Mouse (Mus musculus) liver, embryonic 13.5 days (tissue): ENCODE results near the gene Bcas3. TPM values are rescaled to one million over a fixed set of nuclear protein-coding genes. Genes with fewer than 3 reads are reported as not detected.

Experiments
- ATAC-seq: fragments of 200-750 bp; cut with Nextera tagmentation; 2 replicates; pipeline ENCODE4 v1.8.0; 2017; ENCODE audit warnings: low read depth, mild to moderate bottlenecking, moderate number of reproducible peaks, moderate library complexity
- DNase-seq: peaks from one replicate; pipeline ENCODE4 v3.0.0; 2022
- H3K27ac ChIP-seq: fragments of 300-500 bp; sonication (generic); 2 replicates; pipeline ENCODE4 v1.5.1; 2015; ENCODE audit warnings: moderate library complexity, mild to moderate bottlenecking, inconsistent platforms
- H3K27me3 ChIP-seq: fragments of 300-500 bp; sonication (generic); 2 replicates; pipeline ENCODE4 v1.6.1; 2015; ENCODE audit warnings: mild to moderate bottlenecking, inconsistent platforms
- H3K36me3 ChIP-seq: fragments of 300-500 bp; sonication (generic); 2 replicates; pipeline ENCODE4 v1.6.1; 2015; ENCODE audit warnings: mild to moderate bottlenecking, inconsistent platforms
- H3K4me1 ChIP-seq: fragments of 300-500 bp; sonication (generic); replicated peaks from 2 replicates; pipeline ENCODE4 v1.6.1; 2015; ENCODE audit warnings: inconsistent platforms
- H3K4me2 ChIP-seq: fragments of 300-500 bp; sonication (generic); 2 replicates; pipeline ENCODE4 v1.6.1; 2015; ENCODE audit warnings: inconsistent platforms, mild to moderate bottlenecking, moderate library complexity
- H3K4me3 ChIP-seq: fragments of 300-500 bp; sonication (generic); replicated peaks from 2 replicates; pipeline ENCODE4 v1.5.1; 2015; ENCODE audit warnings: mild to moderate bottlenecking, inconsistent platforms
- H3K9ac ChIP-seq: fragments of 300-500 bp; sonication (generic); 2 replicates; pipeline ENCODE4 v1.6.1; 2015; ENCODE audit warnings: mild to moderate bottlenecking, inconsistent platforms
- H3K9me3 ChIP-seq: fragments of 300-500 bp; sonication (generic); replicated peaks from 2 replicates; pipeline ENCODE4 v1.6.1; 2016; ENCODE audit warnings: inconsistent platforms
- WGBS: fragments of 180-500 bp; shearing (Covaris S2); methylation state at CpG from one replicate; pipeline ENCODE4 v1.1.7; 2015; ENCODE audit not compliant: insufficient replicate concordance; 5-methylcytosine and 5-hydroxymethylcytosine counted together
- microRNA-seq: library from miRNA; unstranded; fragments of <30 nt; microRNA quantifications from one replicate; pipeline ENCODE4, GENCODE M21; 2016
- polyA plus RNA-seq: library from polyadenylated mRNA; unstranded; fragments of >200 nt; fragmentation: Nextera tagmentation; extraction: Ambion mirVana; gene quantifications from 2 replicates; pipeline ENCODE4 v1.2.1, GENCODE M21; 2015

The Bcas3 gene
- polyA plus RNA-seq, 1 experiment from 2014 or later, result 13.6 TPM

GRCm38 (mm10) chr11:85857997-85858698 is 505.2 kb downstream of the Bcas3 start:
- H3K27ac ChIP-seq, result no peak overlapping the region
- DNase-seq (no peak), ATAC-seq (no peak)
- WGBS, result 31% methylated on average over 6 of the region's 6 CpGs
- 0 out of 2 replicates have a peak, but pooled peaks cover 2% of the 10 kb centered on the region for H3K27me3 ChIP-seq
- no peak overlapping the region for H3K9ac ChIP-seq
- H3K9me3 ChIP-seq, result no peaks in the 10 kb centered on the region
- H3K4me1 ChIP-seq, result no peaks in the 10 kb centered on the region
- H3K4me3 ChIP-seq, result no peak overlapping the region
- H3K4me2 ChIP-seq, result no peak overlapping the region
- no peaks in the 10 kb centered on the region for H3K36me3 ChIP-seq

DNA sequence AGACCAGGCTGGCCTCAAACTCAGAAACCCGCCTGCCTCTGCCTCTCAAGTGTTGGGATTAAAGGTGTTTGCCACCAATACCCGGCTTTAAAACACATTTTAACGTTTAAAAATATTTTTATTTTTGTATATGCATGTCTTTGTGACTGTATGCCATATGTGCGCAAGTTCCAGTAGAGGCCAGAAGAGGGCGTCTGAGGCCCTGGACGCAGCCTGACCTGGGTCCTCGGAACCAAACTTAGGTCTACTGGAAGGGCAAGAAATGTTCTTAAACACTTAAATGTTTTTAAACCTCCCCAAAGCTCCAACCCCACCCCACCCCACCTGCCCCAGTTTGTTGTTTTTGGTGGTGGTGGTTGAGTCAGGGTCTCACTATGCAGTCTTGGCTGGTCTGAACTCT is 511.4 kb downstream of the Bcas3 start:
- Histone ChIP-seq H3K4me1 (no peaks in the 10 kb centered on the region), H3K9ac (no peak overlapping the region), H3K27ac (no peak overlapping the region), H3K4me2 (no peak overlapping the region), H3K9me3 (no peaks in the 10 kb centered on the region), H3K27me3 (0 out of 2 replicates have a peak, but pooled peaks cover 7% of the 10 kb centered on the region), H3K36me3 (no peaks in the 10 kb centered on the region), H3K4me3 (no peak overlapping the region)
- WGBS, result 28% methylated on average over 7 of the region's 7 CpGs
- DNase-seq, result no peak
- no peak for ATAC-seq

Small RNA genes lying within 50 kb of the gene (microRNA-seq; reads per million reads assigned to microRNA genes)
- not detected for gene Mir5110

Other genes with a start within 250 kb of the Bcas3 start
- gene Usp32, start 213.0 kb upstream of the Bcas3 start, polyA plus RNA-seq, result 9.7 and 10.0 TPM in 2 replicates
- 0.16 TPM in 1 of 2 replicates, not detected in the other for gene 1700125H20Rik, start 182.8 kb upstream of the Bcas3 start, polyA plus RNA-seq
- 15.7 and 17.7 TPM in 2 replicates for gene Appbp2, start 118.0 kb upstream of the Bcas3 start, polyA plus RNA-seq
- 21.8 and 22.7 TPM in 2 replicates for gene Ppm1d, start 41.9 kb upstream of the Bcas3 start, polyA plus RNA-seq